Mouse (Mus musculus) retina, embryonic 14.5 days (tissue): ENCODE data around the gene Strbp.
A peak's percentile ranks its signal among the peaks of the same experiment; 100 is the strongest.

Source experiments
- DNase-seq: peaks from one replicate; pipeline ENCODE4 v3.0.0-alpha.2; 2015; ENCODE audit warnings: low spot score

Strbp gene

GRCm38 (mm10) chr2:37703230-37703954, at the start of gene Strbp:
TSS of gene Strbp (minus strand) at chr2:37703859.
- DNase-seq: peak; percentile 96

GRCm38 (mm10) chr2:37751114-37751513, 47.5 kb upstream of the Strbp start:
- no peak for DNase-seq

GRCm38 (mm10) chr2:37749323-37749722, 45.7 kb upstream of the Strbp start:
- DNase-seq: no peak

- DNase-seq: no peak
Observed at GRCm38 (mm10) chr2:37748442-37749066, 44.9 kb upstream of the Strbp start.

- no peak for DNase-seq
Observed at GRCm38 (mm10) chr2:37747909-37748308, 44.2 kb upstream of the Strbp start.

- DNase-seq: no peak
Observed at GRCm38 (mm10) chr2:37746293-37747049, 42.8 kb upstream of the Strbp start.

- no peak for DNase-seq
Observed at GRCm38 (mm10) chr2:37744773-37745395, 41.2 kb upstream of the Strbp start.

GRCm38 (mm10) chr2:37741806-37742554, 38.3 kb upstream of the Strbp start:
- DNase-seq: no peak

GRCm38 (mm10) chr2:37735807-37736188, 32.1 kb upstream of the Strbp start:
- no peak for DNase-seq

- DNase-seq: peak; percentile 49
Observed at GRCm38 (mm10) chr2:37734979-37735806, 31.5 kb upstream of the Strbp start.

- DNase-seq: no peak
Observed at GRCm38 (mm10) chr2:37731241-37731801, 27.7 kb upstream of the Strbp start.

GRCm38 (mm10) chr2:37724231-37724630, 20.6 kb upstream of the Strbp start:
- DNase-seq: no peak

GRCm38 (mm10) chr2:37723501-37724090, 19.9 kb upstream of the Strbp start:
- DNase-seq: no peak

- no peak for DNase-seq
Observed at GRCm38 (mm10) chr2:37722674-37723465, 19.2 kb upstream of the Strbp start.

GRCm38 (mm10) chr2:37716266-37716665, 12.6 kb upstream of the Strbp start:
- DNase-seq: no peak

- no peak for DNase-seq
Observed at GRCm38 (mm10) chr2:37715364-37715763, 11.7 kb upstream of the Strbp start.

- no peak for DNase-seq
Observed at GRCm38 (mm10) chr2:37713100-37713499, 9.4 kb upstream of the Strbp start.

GRCm38 (mm10) chr2:37708835-37709234, 5.2 kb upstream of the Strbp start:
- no peak for DNase-seq

GRCm38 (mm10) chr2:37704141-37704760, 592 bp upstream of the Strbp start:
- DNase-seq: peak; percentile 18
